Mouse (Mus musculus): ENCODE measurements around the gene Slc23a4. TPM values are rescaled to one million over a fixed set of nuclear protein-coding genes. Genes with fewer than 3 reads are reported as not detected.

Gene Slc23a4
- total and polyA plus RNA-seq, 3 experiments, result 0.16 to 0.55 (median 0.21) TPM

- no peak for DNase-seq
- 71% methylated on average over 5 of the region's 5 CpGs for WGBS
- H3K79me2 ChIP-seq (replicated peaks; ENCODE audit: control insufficient read depth, insufficient read depth, low read length), result no peaks in the 10 kb centered on the region
- no peak overlapping the region for H3K9ac ChIP-seq (ENCODE audit: low read depth, low read length)
- H3K27me3 ChIP-seq (ENCODE audit: control insufficient read depth, insufficient read depth, low read length), result no peaks in the 10 kb centered on the region
- TF ChIP-seq POLR2A (IDR thresholded peaks at IDR 0.05; ENCODE audit: insufficient read depth, low read depth, low read length) (no peak), CTCF (IDR thresholded peaks at IDR 0.05) (peak; percentile 30), EP300 (IDR thresholded peaks at IDR 0.05; ENCODE audit: insufficient read depth, low read depth, low read length) (no peak)
- H3K4me1 ChIP-seq (ENCODE audit: control insufficient read depth, insufficient read depth, low read length), result no peaks in the 10 kb centered on the region
- H3K36me3 ChIP-seq (ENCODE audit: control insufficient read depth, insufficient read depth, low read length), result no peaks in the 10 kb centered on the region
- H3K4me3 ChIP-seq, result no peak overlapping the region
- intact Hi-C loops (cut with DNase I), result no loop called here
- H3K27ac ChIP-seq, result no peak overlapping the region
Measured at GRCm38 (mm10) chr6:34936743-34937142, 51.5 kb downstream of the Slc23a4 start.

- no peak overlapping the region for H3K27ac ChIP-seq
- no peaks in the 10 kb centered on the region for H3K4me1 ChIP-seq (ENCODE audit: control insufficient read depth, insufficient read depth, low read length)
- 64% methylated on average over 1 of the region's 1 CpGs for WGBS
- no peaks in the 10 kb centered on the region for H3K79me2 ChIP-seq (replicated peaks; ENCODE audit: control insufficient read depth, insufficient read depth, low read length)
- H3K36me3 ChIP-seq (ENCODE audit: control insufficient read depth, insufficient read depth, low read length), result no peaks in the 10 kb centered on the region
- no peak overlapping the region for H3K4me3 ChIP-seq
- no peaks in the 10 kb centered on the region for H3K27me3 ChIP-seq (ENCODE audit: control insufficient read depth, insufficient read depth, low read length)
- no peak for DNase-seq
- no peak overlapping the region for H3K9ac ChIP-seq (ENCODE audit: low read depth, low read length)
- TF ChIP-seq EP300 (IDR thresholded peaks at IDR 0.05; ENCODE audit: insufficient read depth, low read depth, low read length) (no peak), CTCF (IDR thresholded peaks at IDR 0.05) (no peak), POLR2A (IDR thresholded peaks at IDR 0.05; ENCODE audit: insufficient read depth, low read depth, low read length) (no peak)
- intact Hi-C loops (cut with DNase I), result no loop called here
Measured at GRCm38 (mm10) chr6:34932633-34933032, 55.6 kb downstream of the Slc23a4 start.

GRCm38 (mm10) chr6:34927594-34927993 lies 60.6 kb downstream of the Slc23a4 start:
- H3K4me1 ChIP-seq (ENCODE audit: control insufficient read depth, insufficient read depth, low read length), result no peaks in the 10 kb centered on the region
- H3K4me3 ChIP-seq, result no peak overlapping the region
- intact Hi-C loops (cut with DNase I), result loop anchor here (2.0 to 5.0 kb wide), 2 partner anchors 45 to 417 kb away; no protein-coding TSS in a partner anchor
- H3K9ac ChIP-seq (ENCODE audit: low read depth, low read length), result no peak overlapping the region
- H3K36me3 ChIP-seq (ENCODE audit: control insufficient read depth, insufficient read depth, low read length), result no peaks in the 10 kb centered on the region
- no peaks in the 10 kb centered on the region for H3K27me3 ChIP-seq (ENCODE audit: control insufficient read depth, insufficient read depth, low read length)
- no peak overlapping the region for H3K27ac ChIP-seq
- H3K79me2 ChIP-seq (replicated peaks; ENCODE audit: control insufficient read depth, insufficient read depth, low read length), result no peaks in the 10 kb centered on the region
- no peak for DNase-seq
- 94% methylated on average over 8 of the region's 8 CpGs for WGBS
- TF ChIP-seq POLR2A (IDR thresholded peaks at IDR 0.05; ENCODE audit: insufficient read depth, low read depth, low read length) (no peak), EP300 (IDR thresholded peaks at IDR 0.05; ENCODE audit: insufficient read depth, low read depth, low read length) (no peak), CTCF (IDR thresholded peaks at IDR 0.05) (no peak)

GRCm38 (mm10) chr6:34927156-34927555 lies 61.0 kb downstream of the Slc23a4 start:
- H3K27me3 ChIP-seq (ENCODE audit: control insufficient read depth, insufficient read depth, low read length), result no peaks in the 10 kb centered on the region
- peak; percentile 61 to 73 for DNase-seq
- H3K4me3 ChIP-seq, result no peak overlapping the region
- no peaks in the 10 kb centered on the region for H3K79me2 ChIP-seq (replicated peaks; ENCODE audit: control insufficient read depth, insufficient read depth, low read length)
- 42% methylated on average over 4 of the region's 4 CpGs for WGBS
- intact Hi-C loops (cut with DNase I), result loop anchor here (2.0 to 5.0 kb wide), 2 partner anchors 45 to 416 kb away; no protein-coding TSS in a partner anchor
- no peak overlapping the region for H3K9ac ChIP-seq (ENCODE audit: low read depth, low read length)
- H3K36me3 ChIP-seq (ENCODE audit: control insufficient read depth, insufficient read depth, low read length), result no peaks in the 10 kb centered on the region
- no peaks in the 10 kb centered on the region for H3K4me1 ChIP-seq (ENCODE audit: control insufficient read depth, insufficient read depth, low read length)
- TF ChIP-seq CTCF (IDR thresholded peaks at IDR 0.05), result peak; percentile 97
- TF ChIP-seq POLR2A (IDR thresholded peaks at IDR 0.05; ENCODE audit: insufficient read depth, low read depth, low read length), result no peak
- H3K27ac ChIP-seq, result no peak overlapping the region

GRCm38 (mm10) chr6:34921941-34922340 lies 66.3 kb downstream of the Slc23a4 start:
- DNase-seq, result peak in 1 of 2 experiments; percentile 41
- H3K9ac ChIP-seq (ENCODE audit: low read depth, low read length), result no peak overlapping the region
- no peaks in the 10 kb centered on the region for H3K79me2 ChIP-seq (replicated peaks; ENCODE audit: control insufficient read depth, insufficient read depth, low read length)
- WGBS, result 40% methylated on average over 14 of the region's 14 CpGs
- H3K27ac ChIP-seq, result no peak overlapping the region
- TF ChIP-seq POLR2A (IDR thresholded peaks at IDR 0.05; ENCODE audit: insufficient read depth, low read depth, low read length), result no peak
- TF ChIP-seq EP300 (IDR thresholded peaks at IDR 0.05; ENCODE audit: insufficient read depth, low read depth, low read length), result 0 out of 2 replicates have a peak, but pooled peaks have one; percentile 52
- peak; percentile 64 for TF ChIP-seq CTCF (IDR thresholded peaks at IDR 0.05)
- intact Hi-C loops (cut with DNase I), result no loop called here
- H3K36me3 ChIP-seq (ENCODE audit: control insufficient read depth, insufficient read depth, low read length), result no peaks in the 10 kb centered on the region
- H3K27me3 ChIP-seq (ENCODE audit: control insufficient read depth, insufficient read depth, low read length), result no peaks in the 10 kb centered on the region
- H3K4me3 ChIP-seq, result no peak overlapping the region
- no peaks in the 10 kb centered on the region for H3K4me1 ChIP-seq (ENCODE audit: control insufficient read depth, insufficient read depth, low read length)

GRCm38 (mm10) chr6:34920631-34921030 lies 67.6 kb downstream of the Slc23a4 start:
- H3K79me2 ChIP-seq (replicated peaks; ENCODE audit: control insufficient read depth, insufficient read depth, low read length), result no peaks in the 10 kb centered on the region

More at GRCm38 (mm10) chr6:34920631-34921030, 67.6 kb downstream of the Slc23a4 start:
- H3K9ac ChIP-seq (ENCODE audit: low read depth, low read length), result no peak overlapping the region
- H3K36me3 ChIP-seq (ENCODE audit: control insufficient read depth, insufficient read depth, low read length), result no peaks in the 10 kb centered on the region
- no peak overlapping the region for H3K4me3 ChIP-seq
- intact Hi-C loops (cut with DNase I), result no loop called here
- no peak for DNase-seq
- 97% methylated on average over 12 of the region's 12 CpGs for WGBS
- TF ChIP-seq POLR2A (IDR thresholded peaks at IDR 0.05; ENCODE audit: insufficient read depth, low read depth, low read length) (no peak), CTCF (IDR thresholded peaks at IDR 0.05) (no peak), EP300 (IDR thresholded peaks at IDR 0.05; ENCODE audit: insufficient read depth, low read depth, low read length) (no peak)
- no peaks in the 10 kb centered on the region for H3K27me3 ChIP-seq (ENCODE audit: control insufficient read depth, insufficient read depth, low read length)
- no peaks in the 10 kb centered on the region for H3K4me1 ChIP-seq (ENCODE audit: control insufficient read depth, insufficient read depth, low read length)
- no peak overlapping the region for H3K27ac ChIP-seq
